Mouse (Mus musculus) MEL (cell line): ENCODE results near the gene Cbx4.

ENCODE experiments used
- CHD1 ChIP-seq: IDR thresholded peaks from 2 replicates; pipeline ENCODE4 v1.6.1; 2012; ENCODE audit warnings: low read depth, mild to moderate bottlenecking, inconsistent platforms, low read length, improper control_type of control experiment
- CTCF ChIP-seq, 3 experiments: IDR thresholded peaks in 2 of 3; conservative IDR thresholded peaks in 1 of 3; 2 replicates each; pipeline ENCODE4 v1.5.1; 2011 to 2012; ENCODE audit warnings: low read length in 3 of 3, low read depth in 2 of 3, mild to moderate bottlenecking in 2 of 3, improper control_type of control experiment in 1 of 3, inconsistent platforms in 1 of 3, mixed read lengths in 1 of 3, moderate library complexity in 1 of 3; ENCODE audit not compliant: control insufficient read depth in 1 of 3, insufficient read depth in 1 of 3, poor library complexity in 1 of 3, severe bottlenecking in 1 of 3
- HCFC1 ChIP-seq: IDR thresholded peaks from 2 replicates; pipeline ENCODE4 v1.6.1; 2012; ENCODE audit warnings: low read depth, mild to moderate bottlenecking, inconsistent platforms, low read length, improper control_type of control experiment, moderate library complexity
- MAFK ChIP-seq: IDR thresholded peaks from 2 replicates; pipeline ENCODE4 v1.6.1; 2011; ENCODE audit warnings: low read depth, mild to moderate bottlenecking, low read length, improper control_type of control experiment, borderline replicate concordance
- MXI1 ChIP-seq: IDR thresholded peaks from 2 replicates; pipeline ENCODE4 v1.6.1; 2011; ENCODE audit warnings: mild to moderate bottlenecking, low read depth, low read length, improper control_type of control experiment
- NELFE ChIP-seq: IDR thresholded peaks from 2 replicates; pipeline ENCODE4 v1.6.1; 2011; ENCODE audit warnings: low read depth, low read length, improper control_type of control experiment
- POLR2A ChIP-seq, 2 experiments: IDR thresholded peaks; 2 replicates each; pipeline ENCODE4 v1.6.1; 2011 to 2012; ENCODE audit warnings: low read length in 2 of 2, mild to moderate bottlenecking in 2 of 2, control low read depth in 1 of 2, improper control_type of control experiment in 1 of 2, low read depth in 1 of 2, moderate library complexity in 1 of 2; ENCODE audit not compliant: control insufficient read depth in 1 of 2, insufficient read depth in 1 of 2, poor library complexity in 1 of 2

DNA sequence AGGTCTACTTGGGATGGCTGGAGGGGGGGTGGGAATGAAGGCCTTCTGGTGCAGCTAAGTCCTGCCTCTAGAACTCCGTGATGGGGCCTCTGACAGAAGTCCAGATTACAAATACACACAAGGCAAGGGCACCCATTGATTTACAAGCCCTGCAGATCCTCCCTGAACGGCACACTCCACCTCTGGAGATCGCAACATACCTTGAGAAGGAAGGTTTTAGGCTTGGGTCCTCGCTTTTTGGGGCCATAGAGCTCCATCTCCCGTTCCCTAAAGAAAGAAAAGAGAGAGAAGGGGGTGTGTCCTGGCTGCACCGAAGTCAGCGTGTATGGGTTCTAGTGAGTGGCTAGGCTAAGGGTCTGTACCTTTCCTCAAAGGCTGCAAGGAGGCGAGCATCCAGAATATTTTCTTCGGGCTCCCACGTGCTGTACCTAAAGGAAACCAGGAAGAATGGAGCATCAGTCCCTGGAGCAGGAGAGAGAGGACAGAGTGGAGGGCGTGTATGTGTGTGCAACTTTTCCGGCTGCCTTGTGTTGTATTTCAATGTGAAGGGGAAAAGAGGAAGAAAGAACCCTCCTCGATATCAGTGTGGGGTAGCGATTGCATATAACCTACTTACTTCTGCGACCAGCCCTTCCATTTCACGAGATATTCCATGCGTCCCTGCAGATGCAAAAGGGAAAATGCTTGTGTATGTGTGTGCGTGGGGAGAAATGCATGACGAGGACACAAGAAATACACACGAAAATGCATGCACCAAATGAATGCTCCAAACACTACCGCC lies 46.1 kb downstream of the Cbx4 start:
- TF ChIP-seq MXI1 (peak; percentile 77), NELFE (no peak), HCFC1 (0 out of 2 replicates have a peak, but pooled peaks have one; percentile 36), CTCF (IDR thresholded peaks at IDR 0.05 in 2 of 3, conservative IDR thresholded peaks at IDR 0.05 in 1 of 3; ENCODE audit: control insufficient read depth in 1 of 3, insufficient read depth in 1 of 3, low read depth in 2 of 3, low read length in 3 of 3, poor library complexity in 1 of 3, severe bottlenecking in 1 of 3) (no peak), POLR2A (IDR thresholded peaks at IDR 0.05; ENCODE audit: control insufficient read depth in 1 of 2, insufficient read depth in 1 of 2, low read depth in 1 of 2, low read length in 2 of 2, poor library complexity in 1 of 2) (no peak), MAFK (no peak), CHD1 (no peak)
